In the genomic region with DNA sequence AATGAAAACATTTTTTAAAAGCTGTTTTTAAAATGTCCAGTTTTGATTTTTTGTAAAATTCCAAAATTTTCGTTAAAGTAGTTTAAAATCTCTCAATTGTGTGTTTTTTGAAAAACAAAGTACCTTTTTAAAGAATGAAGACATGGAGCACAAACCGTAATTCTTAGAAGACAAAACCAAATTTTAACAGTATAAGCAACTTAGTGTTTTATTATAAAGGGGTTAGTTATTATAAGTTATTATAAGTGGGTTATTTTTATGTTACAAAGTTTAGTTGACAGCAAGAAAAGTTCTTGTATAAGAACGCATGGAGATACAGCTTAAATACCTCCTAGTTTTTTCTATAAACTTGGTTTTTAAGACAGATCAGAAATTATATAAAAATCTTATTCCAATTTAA, we compare ENCODE assay signal across 9 mouse cellular contexts. TPM values are rescaled to one million over a fixed set of nuclear protein-coding genes. Genes with fewer than 3 reads are reported as not detected.
DNase-seq lines count a peak whose midpoint lies in the region; ATAC-seq and TF ChIP-seq lines count a peak whose summit lies in the region.
"Had no signal": no experiment of that assay in that cellular context is flagged by ENCODE, and none has a peak within 500 bp of the region (broad histone marks: within the 10 kb centered on the region; RNA-seq: fewer than 3 reads in every experiment).

No protein-coding gene starts in this region.

- DNase-seq in layer of hippocampus, adult 2 months (ENCODE audit: low spot score in 2 of 2): no peak
- no peak for DNase-seq in layer of hippocampus, adult 8-10 months (ENCODE audit: low spot score in 2 of 2)
- no peak for DNase-seq in embryonic facial prominence, embryonic 11.5 days (ENCODE audit: low spot score)
- no peak for DNase-seq in urinary bladder, adult 18-20 months (ENCODE audit: low spot score in 2 of 2)
- DNase-seq in left cerebral cortex, postnatal 14 days (ENCODE audit: low spot score in 2 of 2): no peak
- no peak for DNase-seq in cerebellum, adult 11-12 months

- no peak overlapping the region for H3K9ac ChIP-seq in embryonic facial prominence, embryonic 11.5 days (replicated peaks; ENCODE audit: low read length)
- H3K9ac ChIP-seq in intestine, embryonic 15.5 days: no peak overlapping the region
- H3K9ac ChIP-seq in neural tube, embryonic 12.5 days: no peak overlapping the region

- H3K36me3 ChIP-seq in embryonic facial prominence, embryonic 11.5 days (replicated peaks; ENCODE audit: control insufficient read depth, insufficient read depth, low read depth, low read length): no peaks in the 10 kb centered on the region
- H3K36me3 ChIP-seq in intestine, embryonic 15.5 days: no peaks in the 10 kb centered on the region
- H3K36me3 ChIP-seq in neural tube, embryonic 12.5 days: no peaks in the 10 kb centered on the region

- H3K4me1 ChIP-seq in embryonic facial prominence, embryonic 11.5 days (ENCODE audit: control insufficient read depth, insufficient read depth, low read length): no peaks in the 10 kb centered on the region
- H3K4me1 ChIP-seq in intestine, embryonic 15.5 days (replicated peaks): no peaks in the 10 kb centered on the region
- no peaks in the 10 kb centered on the region for H3K4me1 ChIP-seq in neural tube, embryonic 12.5 days

- H3K4me3 ChIP-seq in layer of hippocampus, adult 2 months: peak overlapping the region; percentile 55
- H3K4me3 ChIP-seq in embryonic facial prominence, embryonic 11.5 days (ENCODE audit: low read depth, low read length): no peak overlapping the region
- no peak overlapping the region for H3K4me3 ChIP-seq in intestine, embryonic 15.5 days (replicated peaks)
- H3K4me3 ChIP-seq in neural tube, embryonic 12.5 days: no peak overlapping the region

- H3K9me3 ChIP-seq in embryonic facial prominence, embryonic 11.5 days (replicated peaks; ENCODE audit: control insufficient read depth, low read length): no peaks in the 10 kb centered on the region
- no peaks in the 10 kb centered on the region for H3K9me3 ChIP-seq in intestine, embryonic 15.5 days
- no peaks in the 10 kb centered on the region for H3K9me3 ChIP-seq in neural tube, embryonic 12.5 days

- ATAC-seq in embryonic facial prominence, embryonic 11.5 days (replicated peaks; ENCODE audit: insufficient number of reproducible peaks, low FRiP score, low TSS enrichment, low read depth): no peak
- no peak for ATAC-seq in intestine, embryonic 15.5 days
- ATAC-seq in neural tube, embryonic 12.5 days (ENCODE audit: low FRiP score, low read depth): no peak

- H3K27me3 ChIP-seq in embryonic facial prominence, embryonic 11.5 days (ENCODE audit: control insufficient read depth, insufficient read depth, low read length): no peaks in the 10 kb centered on the region
- H3K27me3 ChIP-seq in intestine, embryonic 15.5 days (replicated peaks): no peaks in the 10 kb centered on the region
- no peaks in the 10 kb centered on the region for H3K27me3 ChIP-seq in neural tube, embryonic 12.5 days (replicated peaks)

- intact Hi-C loops in left cerebral cortex, postnatal 14 days (cut with DNase I): no loop called here

- H3K4me2 ChIP-seq in embryonic facial prominence, embryonic 11.5 days (ENCODE audit: low read depth, low read length): peak overlapping the region; percentile 44; the same call in 1 of the 2 replicates
- peak overlapping the region; percentile 69 for H3K4me2 ChIP-seq in intestine, embryonic 15.5 days (replicated peaks)
- H3K4me2 ChIP-seq in neural tube, embryonic 12.5 days (replicated peaks): peak overlapping the region; percentile 63

- WGBS in embryonic facial prominence, embryonic 11.5 days: 87% methylated on average over 3 of the region's 3 CpGs
- 80% methylated on average over 3 of the region's 3 CpGs for WGBS in intestine, embryonic 15.5 days
- WGBS in neural tube, embryonic 12.5 days: 91% methylated on average over 3 of the region's 3 CpGs

- TF ChIP-seq CTCF in layer of hippocampus, adult 2 months (conservative IDR thresholded peaks at IDR 0.05): no peak

- peak overlapping the region; percentile 77; the same call in 1 of the 2 replicates for H3K27ac ChIP-seq in layer of hippocampus, adult 2 months
- no peak overlapping the region for H3K27ac ChIP-seq in embryonic facial prominence, embryonic 11.5 days (replicated peaks; ENCODE audit: low read depth, low read length)
- no peak overlapping the region for H3K27ac ChIP-seq in intestine, embryonic 15.5 days
- H3K27ac ChIP-seq in neural tube, embryonic 12.5 days: no peak overlapping the region

RNA-seq across cellular contexts. Expression of a gene that starts 0.6 kb away (rescaled TPM):
- total RNA-seq in layer of hippocampus, adult 2 months (2021): 1 to 10 TPM; 1.5 to 2.3 TPM
- 10 to 100 TPM in 1 of 4 experiments, 1 to 10 TPM in 3; 2.1 to 11.1 (median 4.4) TPM for total RNA-seq in layer of hippocampus, adult 8-10 months (2022)
- polyA plus RNA-seq in embryonic facial prominence, embryonic 11.5 days (2014; fragmentation: Nextera tagmentation; extraction: Ambion mirVana): 1.0 and 2.6 TPM in 2 replicates
- 6.3 and 7.6 TPM in 2 replicates for polyA plus RNA-seq in intestine, embryonic 15.5 days (2015; fragmentation: Nextera tagmentation; extraction: Ambion mirVana)
- 1.2 and 2.1 TPM in 2 replicates for polyA plus RNA-seq in neural tube, embryonic 12.5 days (2016; fragmentation: Nextera tagmentation; extraction: Ambion mirVana)
- 1 to 10 TPM; 1.5 to 2.4 TPM for total RNA-seq in left cerebral cortex, postnatal 14 days (2021)

RNA-seq across cellular contexts. Expression of a gene that starts 8.3 kb away (rescaled TPM):
- total RNA-seq in layer of hippocampus, adult 2 months (2021): not detected
- not detected for total RNA-seq in layer of hippocampus, adult 8-10 months (2022)
- polyA plus RNA-seq in embryonic facial prominence, embryonic 11.5 days (2014; fragmentation: Nextera tagmentation; extraction: Ambion mirVana): not detected in 2 replicates
- polyA plus RNA-seq in intestine, embryonic 15.5 days (2015; fragmentation: Nextera tagmentation; extraction: Ambion mirVana): 0.10 and 0.18 TPM in 2 replicates
- not detected in 2 replicates for polyA plus RNA-seq in neural tube, embryonic 12.5 days (2016; fragmentation: Nextera tagmentation; extraction: Ambion mirVana)
- not detected for total RNA-seq in left cerebral cortex, postnatal 14 days (2021)

RNA-seq across cellular contexts. Expression of a gene that starts 24.6 kb away (rescaled TPM):
- not detected for total RNA-seq in layer of hippocampus, adult 2 months (2021)
- not detected for total RNA-seq in layer of hippocampus, adult 8-10 months (2022)
- polyA plus RNA-seq in embryonic facial prominence, embryonic 11.5 days (2014; fragmentation: Nextera tagmentation; extraction: Ambion mirVana): not detected in 2 replicates
- polyA plus RNA-seq in intestine, embryonic 15.5 days (2015; fragmentation: Nextera tagmentation; extraction: Ambion mirVana): not detected in 2 replicates
- polyA plus RNA-seq in neural tube, embryonic 12.5 days (2016; fragmentation: Nextera tagmentation; extraction: Ambion mirVana): not detected in 2 replicates
- total RNA-seq in left cerebral cortex, postnatal 14 days (2021): not detected
- total RNA-seq: common myeloid progenitor, adult 5-6 weeks had no signal

RNA-seq across cellular contexts. Expression of a gene that starts 48.0 kb away (rescaled TPM):
- not detected for total RNA-seq in layer of hippocampus, adult 2 months (2021)
- total RNA-seq in layer of hippocampus, adult 8-10 months (2022): not detected
- polyA plus RNA-seq in embryonic facial prominence, embryonic 11.5 days (2014; fragmentation: Nextera tagmentation; extraction: Ambion mirVana): 0.17 TPM in 1 of 2 replicates, not detected in the other
- polyA plus RNA-seq in intestine, embryonic 15.5 days (2015; fragmentation: Nextera tagmentation; extraction: Ambion mirVana): not detected in 2 replicates
- polyA plus RNA-seq in neural tube, embryonic 12.5 days (2016; fragmentation: Nextera tagmentation; extraction: Ambion mirVana): 0.08 and 0.29 TPM in 2 replicates
- not detected for total RNA-seq in left cerebral cortex, postnatal 14 days (2021)
- total RNA-seq: common myeloid progenitor, adult 5-6 weeks had no signal
